8 mouse cellular contexts compared by ENCODE assay signal in the genomic region with DNA sequence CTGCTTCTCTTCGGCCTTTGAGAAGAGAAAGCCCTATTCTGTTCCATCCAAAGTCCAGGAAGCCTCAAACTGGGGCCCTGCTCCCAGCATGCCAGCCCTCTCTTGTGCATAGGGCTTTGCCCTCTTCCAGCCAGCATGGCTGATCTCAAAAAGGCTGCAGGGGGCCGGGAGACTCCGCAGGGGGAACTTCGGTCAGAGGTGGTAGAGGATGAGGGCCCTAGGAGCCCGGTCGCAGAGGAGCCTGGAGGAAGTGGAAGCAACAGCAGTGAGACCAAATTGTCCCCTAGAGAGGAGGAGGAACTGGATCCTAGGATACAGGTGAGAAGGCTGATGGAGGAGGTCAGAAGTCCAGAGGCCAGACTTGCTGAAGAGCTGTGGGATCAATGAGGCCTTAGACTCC. TPM values are rescaled to one million over a fixed set of nuclear protein-coding genes. Genes with fewer than 3 reads are reported as not detected.
A peak's percentile ranks its signal among the peaks of the same experiment; 100 is the strongest.
DNase-seq lines count a peak whose midpoint lies in the region; ATAC-seq and TF ChIP-seq lines count a peak whose summit lies in the region.

No protein-coding gene starts in this region.

- H3K9ac ChIP-seq in embryonic facial prominence, embryonic 12.5 days, result peak overlapping the region; percentile 83
- peak overlapping the region; percentile 90; the same call in 1 of the 2 replicates for H3K9ac ChIP-seq in hindbrain, embryonic 16.5 days (ENCODE audit: low read depth, low read length)
- peak overlapping the region; percentile 83 for H3K9ac ChIP-seq in midbrain, postnatal 0 days (replicated peaks; ENCODE audit: low read length, poor library complexity, severe bottlenecking)

- no peak for ATAC-seq in embryonic facial prominence, embryonic 12.5 days (ENCODE audit: insufficient number of reproducible peaks, insufficient read depth, low FRiP score, low TSS enrichment)
- no peak for ATAC-seq in hindbrain, embryonic 16.5 days
- ATAC-seq in midbrain, postnatal 0 days (ENCODE audit: low FRiP score), result no peak

- peaks cover 25% of the 10 kb centered on the region for H3K4me1 ChIP-seq in embryonic facial prominence, embryonic 12.5 days
- peaks cover 30% of the 10 kb centered on the region for H3K4me1 ChIP-seq in hindbrain, embryonic 16.5 days (ENCODE audit: control insufficient read depth, insufficient read depth, low read depth, low read length)
- H3K4me1 ChIP-seq in midbrain, postnatal 0 days (ENCODE audit: insufficient read depth, low read length), result peaks cover 21% of the 10 kb centered on the region

- no peaks in the 10 kb centered on the region for H3K27me3 ChIP-seq in embryonic facial prominence, embryonic 12.5 days
- no peaks in the 10 kb centered on the region for H3K27me3 ChIP-seq in hindbrain, embryonic 16.5 days (replicated peaks; ENCODE audit: control insufficient read depth, insufficient read depth, low read length)
- no peaks in the 10 kb centered on the region for H3K27me3 ChIP-seq in midbrain, postnatal 0 days (ENCODE audit: insufficient read depth, low read length)

- intact Hi-C loops in left cerebral cortex, postnatal 25 days (cut with DNase I), result no loop called here

- no peak overlapping the region for H3K27ac ChIP-seq in layer of hippocampus, adult 2 months
- H3K27ac ChIP-seq in embryonic facial prominence, embryonic 12.5 days, result no peak overlapping the region
- no peak overlapping the region for H3K27ac ChIP-seq in hindbrain, embryonic 16.5 days (ENCODE audit: low read depth, low read length)
- H3K27ac ChIP-seq in midbrain, postnatal 0 days (ENCODE audit: low read depth, low read length), result no peak overlapping the region

- H3K36me3 ChIP-seq in embryonic facial prominence, embryonic 12.5 days, result peaks cover 31% of the 10 kb centered on the region
- peaks cover 11% of the 10 kb centered on the region for H3K36me3 ChIP-seq in hindbrain, embryonic 16.5 days (ENCODE audit: control insufficient read depth, insufficient read depth, low read length)
- peaks cover 18% of the 10 kb centered on the region; the same call in 1 of the 2 replicates for H3K36me3 ChIP-seq in midbrain, postnatal 0 days (ENCODE audit: insufficient read depth, low read length)

- 82% methylated on average over 6 of the region's 6 CpGs for WGBS in embryonic facial prominence, embryonic 12.5 days
- 95% methylated on average over 6 of the region's 6 CpGs for WGBS in hindbrain, embryonic 16.5 days
- 87% methylated on average over 6 of the region's 6 CpGs for WGBS in midbrain, postnatal 0 days

- peak overlapping the region; percentile 95 for H3K4me2 ChIP-seq in embryonic facial prominence, embryonic 12.5 days (replicated peaks)
- H3K4me2 ChIP-seq in hindbrain, embryonic 16.5 days (ENCODE audit: low read length), result peak overlapping the region; percentile 96
- peak overlapping the region; percentile 96 for H3K4me2 ChIP-seq in midbrain, postnatal 0 days (ENCODE audit: low read depth, low read length, poor library complexity, severe bottlenecking)

- no peaks in the 10 kb centered on the region for H3K9me3 ChIP-seq in embryonic facial prominence, embryonic 12.5 days
- no peaks in the 10 kb centered on the region for H3K9me3 ChIP-seq in hindbrain, embryonic 16.5 days (ENCODE audit: control insufficient read depth, low read length)
- H3K9me3 ChIP-seq in midbrain, postnatal 0 days (ENCODE audit: low read length), result no peaks in the 10 kb centered on the region

- no peak for DNase-seq in layer of hippocampus, adult 2 months (ENCODE audit: low spot score in 2 of 2)
- DNase-seq in layer of hippocampus, adult 8-10 months (ENCODE audit: low spot score in 2 of 2), result no peak
- no peak for DNase-seq in midbrain, postnatal 0 days (ENCODE audit: low spot score)
- DNase-seq in yolk sac, embryonic 10.5 days (ENCODE audit: low spot score), result no peak
- no peak for DNase-seq in layer of hippocampus, postnatal 10 days (ENCODE audit: low spot score in 2 of 2)
- no peak for DNase-seq in left cerebral cortex, postnatal 25 days (ENCODE audit: low spot score in 2 of 2)

- H3K4me3 ChIP-seq in layer of hippocampus, adult 2 months, result peak overlapping the region; percentile 70
- peak overlapping the region; percentile 79 for H3K4me3 ChIP-seq in embryonic facial prominence, embryonic 12.5 days
- peak overlapping the region; percentile 88 for H3K4me3 ChIP-seq in hindbrain, embryonic 16.5 days (ENCODE audit: low read length)
- H3K4me3 ChIP-seq in midbrain, postnatal 0 days (ENCODE audit: low read depth, low read length), result peak overlapping the region; percentile 70

- no peak for TF ChIP-seq CTCF in layer of hippocampus, adult 2 months (conservative IDR thresholded peaks at IDR 0.05)
- TF ChIP-seq CTCF in midbrain, postnatal 0 days (IDR thresholded peaks at IDR 0.05), result no peak

RNA-seq across cellular contexts. Expression of a gene that starts 1.0 kb away (rescaled TPM):
- 10 to 100 TPM; 52.9 to 56.2 TPM for total RNA-seq in layer of hippocampus, adult 2 months (2021)
- 10 to 100 TPM; 37.3 to 57.0 (median 44.8) TPM for total RNA-seq in layer of hippocampus, adult 8-10 months (2022)
- 38.2 and 40.6 TPM in 2 replicates for polyA plus RNA-seq in embryonic facial prominence, embryonic 12.5 days (2016; fragmentation: Nextera tagmentation; extraction: Ambion mirVana)
- 48.0 and 50.6 TPM in 2 replicates for polyA plus RNA-seq in hindbrain, embryonic 16.5 days (2015; fragmentation: Nextera tagmentation; extraction: Ambion mirVana)
- 44.0 and 53.8 TPM in 2 replicates for total RNA-seq in midbrain, postnatal 0 days (2014; rRNA removed)
- polyA plus RNA-seq in midbrain, postnatal 0 days (2015; fragmentation: Nextera tagmentation; extraction: Ambion mirVana), result 42.4 and 46.3 TPM in 2 replicates
- 10 to 100 TPM; 59.5 to 64.3 TPM for total RNA-seq in layer of hippocampus, postnatal 10 days (2021)
- total RNA-seq in left cerebral cortex, postnatal 25 days (2021), result 10 to 100 TPM; 62.2 to 62.5 TPM

RNA-seq across cellular contexts. Expression of a gene that starts 1.4 kb away (rescaled TPM):
- 10 to 100 TPM; 49.1 to 51.0 TPM for total RNA-seq in layer of hippocampus, adult 2 months (2021)
- total RNA-seq in layer of hippocampus, adult 8-10 months (2022), result 10 to 100 TPM; 39.8 to 56.6 (median 45.4) TPM
- polyA plus RNA-seq in embryonic facial prominence, embryonic 12.5 days (2016; fragmentation: Nextera tagmentation; extraction: Ambion mirVana), result 38.7 and 40.8 TPM in 2 replicates
- 38.2 and 38.6 TPM in 2 replicates for polyA plus RNA-seq in hindbrain, embryonic 16.5 days (2015; fragmentation: Nextera tagmentation; extraction: Ambion mirVana)
- 38.1 and 42.1 TPM in 2 replicates for total RNA-seq in midbrain, postnatal 0 days (2014; rRNA removed)
- 41.1 and 46.9 TPM in 2 replicates for polyA plus RNA-seq in midbrain, postnatal 0 days (2015; fragmentation: Nextera tagmentation; extraction: Ambion mirVana)
- 10 to 100 TPM; 43.0 to 51.1 TPM for total RNA-seq in layer of hippocampus, postnatal 10 days (2021)
- 10 to 100 TPM; 47.2 to 52.2 TPM for total RNA-seq in left cerebral cortex, postnatal 25 days (2021)

RNA-seq across cellular contexts. Expression of a gene that starts 24.7 kb away (rescaled TPM):
- 10 to 100 TPM; 29.2 to 30.9 TPM for total RNA-seq in layer of hippocampus, adult 2 months (2021)
- 10 to 100 TPM; 28.5 to 36.1 (median 32.3) TPM for total RNA-seq in layer of hippocampus, adult 8-10 months (2022)
- polyA plus RNA-seq in embryonic facial prominence, embryonic 12.5 days (2016; fragmentation: Nextera tagmentation; extraction: Ambion mirVana), result 27.4 and 29.7 TPM in 2 replicates
- polyA plus RNA-seq in hindbrain, embryonic 16.5 days (2015; fragmentation: Nextera tagmentation; extraction: Ambion mirVana), result 29.2 and 30.1 TPM in 2 replicates
- total RNA-seq in midbrain, postnatal 0 days (2014; rRNA removed), result 24.4 and 26.0 TPM in 2 replicates
- polyA plus RNA-seq in midbrain, postnatal 0 days (2015; fragmentation: Nextera tagmentation; extraction: Ambion mirVana), result 20.1 and 22.6 TPM in 2 replicates
- 10 to 100 TPM; 17.7 to 23.5 TPM for total RNA-seq in layer of hippocampus, postnatal 10 days (2021)
- total RNA-seq in left cerebral cortex, postnatal 25 days (2021), result 10 to 100 TPM; 20.9 to 24.2 TPM

RNA-seq across cellular contexts. Expression of a gene that starts 47.3 kb away (rescaled TPM):
- not detected for total RNA-seq in layer of hippocampus, adult 2 months (2021)
- under 1 TPM in 1 of 4 experiments, not detected in 3; 0.29 TPM for total RNA-seq in layer of hippocampus, adult 8-10 months (2022)
- not detected in 2 replicates for polyA plus RNA-seq in embryonic facial prominence, embryonic 12.5 days (2016; fragmentation: Nextera tagmentation; extraction: Ambion mirVana)
- polyA plus RNA-seq in hindbrain, embryonic 16.5 days (2015; fragmentation: Nextera tagmentation; extraction: Ambion mirVana), result not detected in 2 replicates
- total RNA-seq in midbrain, postnatal 0 days (2014; rRNA removed), result not detected in 2 replicates
- polyA plus RNA-seq in midbrain, postnatal 0 days (2015; fragmentation: Nextera tagmentation; extraction: Ambion mirVana), result not detected in 2 replicates
- total RNA-seq in layer of hippocampus, postnatal 10 days (2021), result not detected
- total RNA-seq in left cerebral cortex, postnatal 25 days (2021), result not detected

RNA-seq across cellular contexts. Expression of a gene that starts 56.9 kb away (rescaled TPM):
- total RNA-seq in layer of hippocampus, adult 2 months (2021), result not detected
- total RNA-seq in layer of hippocampus, adult 8-10 months (2022), result not detected
- polyA plus RNA-seq in embryonic facial prominence, embryonic 12.5 days (2016; fragmentation: Nextera tagmentation; extraction: Ambion mirVana), result 0.08 TPM in 1 of 2 replicates, not detected in the other
- 0.11 TPM in 1 of 2 replicates, not detected in the other for polyA plus RNA-seq in hindbrain, embryonic 16.5 days (2015; fragmentation: Nextera tagmentation; extraction: Ambion mirVana)
- total RNA-seq in midbrain, postnatal 0 days (2014; rRNA removed), result 0.09 and 0.38 TPM in 2 replicates
- not detected in 2 replicates for polyA plus RNA-seq in midbrain, postnatal 0 days (2015; fragmentation: Nextera tagmentation; extraction: Ambion mirVana)
- total RNA-seq in layer of hippocampus, postnatal 10 days (2021), result not detected
- total RNA-seq in left cerebral cortex, postnatal 25 days (2021), result not detected
